23 mouse cellular contexts compared by ENCODE assay signal in genomic region chr10:28215153-28215552, GRCm38 (mm10).
A peak's percentile ranks its signal among the peaks of the same experiment; 100 is the strongest.
DNase-seq lines count a peak whose midpoint lies in the region; ATAC-seq and TF ChIP-seq lines count a peak whose summit lies in the region.
"Had no signal": no experiment of that assay in that cellular context is flagged by ENCODE, and none has a peak within 500 bp of the region (broad histone marks: within the 10 kb centered on the region; RNA-seq: fewer than 3 reads in every experiment).

No protein-coding gene starts in this region.

- no peaks in the 10 kb centered on the region for H3K27me3 ChIP-seq in hindbrain, postnatal 0 days (ENCODE audit: insufficient read depth, low read length)
- H3K27me3 ChIP-seq in hindbrain, embryonic 12.5 days, result no peaks in the 10 kb centered on the region
- H3K27me3 ChIP-seq: CH12.LX; embryonic facial prominence, embryonic 13.5 days; heart, embryonic 13.5 days; hindbrain, embryonic 15.5 days; midbrain, embryonic 12.5 days; neural tube, embryonic 13.5 days had no signal

- no peak for TF ChIP-seq CTCF in hindbrain, postnatal 0 days (IDR thresholded peaks at IDR 0.05; ENCODE audit: low read depth)

- no peak overlapping the region for H3K9ac ChIP-seq in hindbrain, postnatal 0 days (replicated peaks; ENCODE audit: low read length)
- H3K9ac ChIP-seq in hindbrain, embryonic 12.5 days, result no peak overlapping the region
- H3K9ac ChIP-seq: embryonic facial prominence, embryonic 13.5 days; forebrain, postnatal 0 days; heart, embryonic 13.5 days; hindbrain, embryonic 15.5 days; liver, embryonic 14.5 days; lung, embryonic 14.5 days; midbrain, embryonic 12.5 days; neural tube, embryonic 13.5 days had no signal

- H3K4me1 ChIP-seq in hindbrain, postnatal 0 days (ENCODE audit: insufficient read depth, low read length), result no peaks in the 10 kb centered on the region
- H3K4me1 ChIP-seq in hindbrain, embryonic 12.5 days, result no peaks in the 10 kb centered on the region
- H3K4me1 ChIP-seq: hindbrain, embryonic 15.5 days; midbrain, embryonic 12.5 days; neural tube, embryonic 13.5 days had no signal

- H3K4me3 ChIP-seq in hindbrain, postnatal 0 days (ENCODE audit: low read length), result no peak overlapping the region
- no peak overlapping the region for H3K4me3 ChIP-seq in hindbrain, embryonic 12.5 days
- H3K4me3 ChIP-seq: embryonic facial prominence, embryonic 13.5 days; heart, embryonic 13.5 days; hindbrain, embryonic 15.5 days; layer of hippocampus, adult 2 months; midbrain, embryonic 12.5 days; neural tube, embryonic 13.5 days had no signal

- H3K4me2 ChIP-seq in hindbrain, postnatal 0 days (ENCODE audit: low read depth, low read length), result no peak overlapping the region
- H3K4me2 ChIP-seq in hindbrain, embryonic 12.5 days (replicated peaks), result no peak overlapping the region
- H3K4me2 ChIP-seq: embryonic facial prominence, embryonic 13.5 days; heart, embryonic 13.5 days; hindbrain, embryonic 15.5 days; lung, embryonic 14.5 days; midbrain, embryonic 12.5 days; neural tube, embryonic 13.5 days had no signal

- H3K36me3 ChIP-seq in hindbrain, postnatal 0 days (ENCODE audit: insufficient read depth, low read length), result no peaks in the 10 kb centered on the region
- no peaks in the 10 kb centered on the region for H3K36me3 ChIP-seq in hindbrain, embryonic 12.5 days
- H3K36me3 ChIP-seq: embryonic facial prominence, embryonic 13.5 days; heart, embryonic 13.5 days; hindbrain, embryonic 15.5 days; midbrain, embryonic 12.5 days; neural tube, embryonic 13.5 days had no signal

- H3K9me3 ChIP-seq in hindbrain, postnatal 0 days (ENCODE audit: low read length), result no peaks in the 10 kb centered on the region
- H3K9me3 ChIP-seq in hindbrain, embryonic 12.5 days (replicated peaks), result no peaks in the 10 kb centered on the region
- H3K9me3 ChIP-seq: embryonic facial prominence, embryonic 13.5 days; heart, embryonic 13.5 days; hindbrain, embryonic 15.5 days; midbrain, embryonic 12.5 days; neural tube, embryonic 13.5 days had no signal

- no peak overlapping the region for H3K27ac ChIP-seq in hindbrain, postnatal 0 days
- H3K27ac ChIP-seq in hindbrain, embryonic 12.5 days, result no peak overlapping the region
- H3K27ac ChIP-seq: embryonic facial prominence, embryonic 13.5 days; heart, embryonic 13.5 days; hindbrain, embryonic 15.5 days; layer of hippocampus, adult 2 months; liver, embryonic 14.5 days; midbrain, embryonic 12.5 days; neural tube, embryonic 13.5 days had no signal

- ATAC-seq in hindbrain, postnatal 0 days, result 0 out of 2 replicates have a peak, but pooled peaks have one; percentile 58
- no peak for ATAC-seq in hindbrain, embryonic 12.5 days (ENCODE audit: low FRiP score)
- ATAC-seq: activated CD4-positive, CD25-positive, alpha-beta regulatory T cell, adult 4 months; forebrain, postnatal 0 days had no signal

- peak; percentile 20 for DNase-seq in hindbrain, postnatal 0 days (ENCODE audit: low spot score)
- DNase-seq in cerebellum, adult 11 months, result peak; percentile 13
- peak; percentile 35 for DNase-seq in cerebellum, adult 9-10 months
- peak; percentile 64 to 65 for DNase-seq in cerebellum, postnatal 36 days
- no peak for DNase-seq in testis, postnatal 10 days (ENCODE audit: low spot score)
- no peak for DNase-seq in frontal cortex, postnatal 14 days (ENCODE audit: low spot score in 2 of 2)
- DNase-seq: adrenal gland, adult 2 months; forebrain, postnatal 0 days; gastrocnemius, postnatal 10 days; heart, postnatal 10 days; kidney, adult 18-20 months; kidney, postnatal 36 days; lung, embryonic 14.5 days had no signal

- WGBS in hindbrain, postnatal 0 days, result 73% methylated on average over 6 of the region's 6 CpGs
- 78% methylated on average over 6 of the region's 6 CpGs for WGBS in hindbrain, embryonic 12.5 days

Comparison
In these comparisons a context has a peak if more than half of its experiments do, and no peak if none do; other contexts are left out.
1. DNase-seq: peak in hindbrain, postnatal 0 days (single experiment), cerebellum, adult 11 months (single experiment), cerebellum, adult 9-10 months (single experiment) and cerebellum, postnatal 36 days (2 of 2); none in testis, postnatal 10 days (single experiment) and frontal cortex, postnatal 14 days (0 of 2).